18 mouse cellular contexts compared by ENCODE assay signal in genomic region chr3:98279682-98280081, GRCm38 (mm10). TPM values are rescaled to one million over a fixed set of nuclear protein-coding genes. Genes with fewer than 3 reads are reported as not detected.
DNase-seq lines count a peak whose midpoint lies in the region; ATAC-seq lines count a peak whose summit lies in the region.
"Had no signal": no experiment of that assay in that cellular context is flagged by ENCODE, and none has a peak within 500 bp of the region (broad histone marks: within the 10 kb centered on the region; RNA-seq: fewer than 3 reads in every experiment).

No protein-coding gene starts in this region.

- H3K36me3 ChIP-seq in liver, embryonic 12.5 days = no peaks in the 10 kb centered on the region
- no peaks in the 10 kb centered on the region for H3K36me3 ChIP-seq in liver, embryonic 11.5 days (ENCODE audit: control insufficient read depth, insufficient read depth, low read length)
- no peaks in the 10 kb centered on the region for H3K36me3 ChIP-seq in heart, embryonic 13.5 days
- H3K36me3 ChIP-seq in intestine, embryonic 14.5 days (ENCODE audit: control insufficient read depth, insufficient read depth, low read length) = no peaks in the 10 kb centered on the region
- no peaks in the 10 kb centered on the region for H3K36me3 ChIP-seq in stomach, embryonic 14.5 days (ENCODE audit: control insufficient read depth, insufficient read depth, low read length)
- H3K36me3 ChIP-seq: forebrain, embryonic 15.5 days; hindbrain, embryonic 10.5 days; limb, embryonic 15.5 days had no signal

- no peak overlapping the region for H3K4me2 ChIP-seq in liver, embryonic 12.5 days
- H3K4me2 ChIP-seq in liver, embryonic 11.5 days = no peak overlapping the region; the same call in 1 of the 2 replicates
- peak overlapping the region; percentile 56 for H3K4me2 ChIP-seq in heart, embryonic 13.5 days
- H3K4me2 ChIP-seq in intestine, embryonic 14.5 days (ENCODE audit: low read length) = peak overlapping the region; percentile 37; the same call in 1 of the 2 replicates
- H3K4me2 ChIP-seq in stomach, embryonic 14.5 days (replicated peaks; ENCODE audit: low read depth, low read length) = 0 out of 2 replicates have a peak overlapping the region, but pooled peaks have one; percentile 35
- H3K4me2 ChIP-seq: forebrain, embryonic 15.5 days; limb, embryonic 15.5 days had no signal

- no peak overlapping the region for H3K4me3 ChIP-seq in liver, embryonic 12.5 days
- H3K4me3 ChIP-seq in liver, embryonic 11.5 days (ENCODE audit: low read depth, low read length) = no peak overlapping the region
- H3K4me3 ChIP-seq in heart, embryonic 13.5 days = no peak overlapping the region
- no peak overlapping the region for H3K4me3 ChIP-seq in intestine, embryonic 14.5 days (ENCODE audit: low read depth, low read length)
- no peak overlapping the region for H3K4me3 ChIP-seq in stomach, embryonic 14.5 days (ENCODE audit: low read depth, low read length)
- H3K4me3 ChIP-seq: forebrain, embryonic 15.5 days; hindbrain, embryonic 10.5 days; limb, embryonic 15.5 days had no signal

- 25% methylated on average over 4 of the region's 4 CpGs for WGBS in liver, embryonic 12.5 days (ENCODE audit: insufficient replicate concordance)
- 32% methylated on average over 4 of the region's 4 CpGs for WGBS in liver, embryonic 11.5 days
- 20% methylated on average over 4 of the region's 4 CpGs for WGBS in heart, embryonic 13.5 days
- WGBS in intestine, embryonic 14.5 days = 35% methylated on average over 4 of the region's 4 CpGs
- WGBS in stomach, embryonic 14.5 days = 47% methylated on average over 4 of the region's 4 CpGs

- H3K27me3 ChIP-seq in liver, embryonic 12.5 days (replicated peaks) = no peaks in the 10 kb centered on the region
- H3K27me3 ChIP-seq in liver, embryonic 11.5 days (replicated peaks; ENCODE audit: control insufficient read depth, insufficient read depth, low read length) = no peaks in the 10 kb centered on the region
- 0 out of 2 replicates have a peak, but pooled peaks cover 5% of the 10 kb centered on the region for H3K27me3 ChIP-seq in heart, embryonic 13.5 days (replicated peaks)
- no peaks in the 10 kb centered on the region for H3K27me3 ChIP-seq in intestine, embryonic 14.5 days (replicated peaks; ENCODE audit: control insufficient read depth, insufficient read depth, low read length)
- no peaks in the 10 kb centered on the region for H3K27me3 ChIP-seq in stomach, embryonic 14.5 days (ENCODE audit: control insufficient read depth, insufficient read depth, low read length)
- H3K27me3 ChIP-seq: forebrain, embryonic 15.5 days; limb, embryonic 15.5 days had no signal

- peaks cover 20% of the 10 kb centered on the region for H3K4me1 ChIP-seq in liver, embryonic 12.5 days
- H3K4me1 ChIP-seq in liver, embryonic 11.5 days (replicated peaks; ENCODE audit: control insufficient read depth, insufficient read depth, low read length) = peaks cover 15% of the 10 kb centered on the region
- peaks cover 16% of the 10 kb centered on the region for H3K4me1 ChIP-seq in heart, embryonic 13.5 days
- H3K4me1 ChIP-seq in intestine, embryonic 14.5 days (replicated peaks; ENCODE audit: control insufficient read depth, insufficient read depth, low read length) = peaks cover 9% of the 10 kb centered on the region
- peaks cover 13% of the 10 kb centered on the region; the same call in 1 of the 2 replicates for H3K4me1 ChIP-seq in stomach, embryonic 14.5 days (ENCODE audit: control insufficient read depth, insufficient read depth, low read length)
- H3K4me1 ChIP-seq: forebrain, embryonic 15.5 days had no signal

- no peak overlapping the region for H3K9ac ChIP-seq in liver, embryonic 12.5 days
- H3K9ac ChIP-seq in liver, embryonic 11.5 days (ENCODE audit: low read depth, low read length) = no peak overlapping the region
- no peak overlapping the region for H3K9ac ChIP-seq in heart, embryonic 13.5 days
- H3K9ac ChIP-seq in intestine, embryonic 14.5 days (ENCODE audit: low read length) = no peak overlapping the region
- no peak overlapping the region for H3K9ac ChIP-seq in stomach, embryonic 14.5 days (replicated peaks; ENCODE audit: low read depth, low read length)
- H3K9ac ChIP-seq: forebrain, embryonic 15.5 days; limb, embryonic 15.5 days had no signal

- ATAC-seq in liver, embryonic 12.5 days = 0 out of 2 replicates have a peak, but pooled peaks have one; percentile 2
- ATAC-seq in liver, embryonic 11.5 days (replicated peaks; ENCODE audit: low FRiP score) = no peak
- ATAC-seq in heart, embryonic 13.5 days (ENCODE audit: extremely low read depth, insufficient number of reproducible peaks, low FRiP score, low TSS enrichment) = no peak
- peak; percentile 50; the same call in 1 of the 2 replicates for ATAC-seq in intestine, embryonic 14.5 days (replicated peaks; ENCODE audit: low FRiP score, low TSS enrichment, low read depth)
- ATAC-seq in stomach, embryonic 14.5 days (ENCODE audit: insufficient number of reproducible peaks, insufficient read depth, low FRiP score, low read depth) = no peak

- 0 out of 2 replicates have a peak overlapping the region, but pooled peaks have one; percentile 25 for H3K27ac ChIP-seq in liver, embryonic 12.5 days
- no peak overlapping the region for H3K27ac ChIP-seq in liver, embryonic 11.5 days (ENCODE audit: low read depth, low read length)
- H3K27ac ChIP-seq in heart, embryonic 13.5 days (replicated peaks) = peak overlapping the region; percentile 49
- H3K27ac ChIP-seq in intestine, embryonic 14.5 days (ENCODE audit: low read depth) = peak overlapping the region; percentile 67
- H3K27ac ChIP-seq in stomach, embryonic 14.5 days (ENCODE audit: low read length) = no peak overlapping the region; the same call in 1 of the 2 replicates
- H3K27ac ChIP-seq: forebrain, embryonic 15.5 days; limb, embryonic 15.5 days had no signal

- no peak for DNase-seq in liver, embryonic 11.5 days (ENCODE audit: low spot score)
- no peak for DNase-seq in intestine, embryonic 14.5 days (ENCODE audit: low spot score)
- DNase-seq in spleen, adult 18-20 months = no peak
- no peak for DNase-seq in layer of hippocampus, postnatal 10 days (ENCODE audit: low spot score in 2 of 2)
- DNase-seq: adrenal gland, postnatal 25 days; cerebellum, adult 9-11 months had no signal

- no peaks in the 10 kb centered on the region for H3K9me3 ChIP-seq in liver, embryonic 12.5 days (replicated peaks)
- H3K9me3 ChIP-seq in liver, embryonic 11.5 days (ENCODE audit: control insufficient read depth, low read length) = no peaks in the 10 kb centered on the region
- no peaks in the 10 kb centered on the region for H3K9me3 ChIP-seq in heart, embryonic 13.5 days
- no peaks in the 10 kb centered on the region for H3K9me3 ChIP-seq in intestine, embryonic 14.5 days (ENCODE audit: control insufficient read depth, low read length)
- no peaks in the 10 kb centered on the region for H3K9me3 ChIP-seq in stomach, embryonic 14.5 days (ENCODE audit: control insufficient read depth, low read depth, low read length)
- H3K9me3 ChIP-seq: forebrain, embryonic 15.5 days; hindbrain, embryonic 10.5 days; limb, embryonic 15.5 days had no signal

RNA-seq across cellular contexts. Expression of gene Hmgcs2, which starts 0.6 kb away (rescaled TPM):
- polyA plus RNA-seq in liver, embryonic 12.5 days (2016; fragmentation: Nextera tagmentation; extraction: Ambion mirVana) = 24.7 and 26.9 TPM in 2 replicates
- polyA plus RNA-seq in liver, embryonic 11.5 days (2014; fragmentation: Nextera tagmentation; extraction: Ambion mirVana) = 29.9 and 32.9 TPM in 2 replicates
- polyA plus RNA-seq in heart, embryonic 13.5 days (2015; fragmentation: Nextera tagmentation; extraction: Ambion mirVana) = 9.5 and 11.6 TPM in 2 replicates
- polyA plus RNA-seq in intestine, embryonic 14.5 days (2014; fragmentation: Nextera tagmentation; extraction: Ambion mirVana) = 23.1 and 32.1 TPM in 2 replicates
- polyA plus RNA-seq in stomach, embryonic 14.5 days (2014; fragmentation: Nextera tagmentation; extraction: Ambion mirVana) = 12.2 and 16.1 TPM in 2 replicates
- total RNA-seq in layer of hippocampus, postnatal 10 days (2021) = 10 to 100 TPM; 11.5 to 13.6 TPM

RNA-seq across cellular contexts. Expression of gene Reg4, which starts 57.7 kb away (rescaled TPM):
- not detected in 2 replicates for polyA plus RNA-seq in liver, embryonic 12.5 days (2016; fragmentation: Nextera tagmentation; extraction: Ambion mirVana)
- 0.16 TPM in 1 of 2 replicates, not detected in the other for polyA plus RNA-seq in liver, embryonic 11.5 days (2014; fragmentation: Nextera tagmentation; extraction: Ambion mirVana)
- polyA plus RNA-seq in heart, embryonic 13.5 days (2015; fragmentation: Nextera tagmentation; extraction: Ambion mirVana) = not detected in 2 replicates
- polyA plus RNA-seq in intestine, embryonic 14.5 days (2014; fragmentation: Nextera tagmentation; extraction: Ambion mirVana) = 3.9 and 4.9 TPM in 2 replicates
- polyA plus RNA-seq in stomach, embryonic 14.5 days (2014; fragmentation: Nextera tagmentation; extraction: Ambion mirVana) = not detected in 2 replicates
- total RNA-seq in layer of hippocampus, postnatal 10 days (2021) = not detected
- total RNA-seq: adrenal gland, postnatal 25 days; gastrocnemius, postnatal 10 days; left cerebral cortex, adult 8-10 months had no signal
- polyA plus RNA-seq: forebrain, embryonic 15.5 days; hindbrain, embryonic 10.5 days; kidney, adult 2 months; limb, embryonic 15.5 days; midbrain, embryonic 14.5 days; neural tube, embryonic 11.5 days; urinary bladder, adult 2 months had no signal

Comparison
In these comparisons a context has a peak if more than half of its experiments do, and no peak if none do; other contexts are left out.
1. ATAC-seq: peak in liver, embryonic 12.5 days (single experiment) and intestine, embryonic 14.5 days (single experiment); none in liver, embryonic 11.5 days (single experiment), heart, embryonic 13.5 days (single experiment) and stomach, embryonic 14.5 days (single experiment).
2. H3K27ac ChIP-seq: peak in liver, embryonic 12.5 days (single experiment), heart, embryonic 13.5 days (single experiment) and intestine, embryonic 14.5 days (single experiment); none in liver, embryonic 11.5 days (single experiment) and stomach, embryonic 14.5 days (single experiment).
3. H3K4me2 ChIP-seq: peak in heart, embryonic 13.5 days (single experiment), intestine, embryonic 14.5 days (single experiment) and stomach, embryonic 14.5 days (single experiment); none in liver, embryonic 12.5 days (single experiment) and liver, embryonic 11.5 days (single experiment).